Mouse (Mus musculus): ENCODE data around the gene Stx5a.

GRCm38 (mm10) chr19:8734334-8734733, 6.9 kb upstream of the Stx5a start:
- no peak for TF ChIP-seq CTCF (IDR thresholded peaks at IDR 0.05; ENCODE audit: low read depth)
- TF ChIP-seq EP300 (IDR thresholded peaks at IDR 0.05; ENCODE audit: low read depth), result no peak

All from liver, postnatal 0 days (tissue).